Mouse (Mus musculus) lung, adult 18-20 months (tissue): ENCODE results near the gene Unc5cl.
"Not testable (repeated sequence)": the region's sequence is repeated elsewhere in the genome, so short reads cannot be mapped to it uniquely, and the experiment has no call there.

ENCODE experiments used
- DNase-seq, 2 experiments: peaks; one replicate each; pipeline ENCODE4 v3.0.0; 2022; ENCODE audit warnings: mixed read lengths in 2 of 2

Unc5cl gene

DNA sequence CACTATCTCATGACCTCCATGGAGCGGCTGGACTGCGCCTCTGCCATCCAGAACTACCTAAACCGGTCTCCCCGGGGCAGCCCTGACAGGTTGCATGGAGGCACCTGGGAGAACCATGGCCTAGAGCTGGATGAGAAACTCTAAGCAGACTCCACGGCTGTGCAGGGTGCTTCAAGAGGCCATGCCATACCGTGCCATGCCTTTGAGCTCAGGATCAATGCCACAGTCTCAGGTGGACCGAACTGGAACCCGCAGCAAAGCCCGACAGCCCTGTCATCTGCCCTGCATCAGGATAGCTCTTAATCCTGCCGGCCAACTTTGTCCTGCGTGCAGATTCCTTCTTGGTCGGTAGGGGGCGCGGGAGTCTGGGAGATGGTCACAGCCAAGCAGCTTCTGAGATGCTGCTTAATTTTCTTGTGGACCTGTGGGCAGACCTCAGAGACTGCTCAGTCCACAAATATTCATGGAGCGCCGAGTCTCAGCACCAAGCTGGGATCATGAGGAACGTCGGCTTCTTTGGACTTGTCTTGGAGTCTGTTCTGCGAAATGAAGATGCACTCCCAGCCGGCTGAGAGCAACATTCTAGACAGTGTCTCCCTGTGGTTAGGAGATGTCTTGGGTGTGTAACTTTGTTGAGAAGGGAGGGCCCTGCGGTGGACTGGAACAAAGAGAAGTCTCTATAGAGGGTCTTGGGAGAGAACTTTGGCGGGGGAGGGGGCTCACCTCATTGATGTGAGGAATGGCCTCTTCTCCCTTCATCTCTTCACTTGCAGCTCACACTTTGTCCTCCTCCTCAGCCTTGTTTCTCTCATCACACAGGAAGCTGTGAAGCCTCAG lies 12.9 kb downstream of the Unc5cl start:
- peak; percentile 60 to 78 for DNase-seq

DNA sequence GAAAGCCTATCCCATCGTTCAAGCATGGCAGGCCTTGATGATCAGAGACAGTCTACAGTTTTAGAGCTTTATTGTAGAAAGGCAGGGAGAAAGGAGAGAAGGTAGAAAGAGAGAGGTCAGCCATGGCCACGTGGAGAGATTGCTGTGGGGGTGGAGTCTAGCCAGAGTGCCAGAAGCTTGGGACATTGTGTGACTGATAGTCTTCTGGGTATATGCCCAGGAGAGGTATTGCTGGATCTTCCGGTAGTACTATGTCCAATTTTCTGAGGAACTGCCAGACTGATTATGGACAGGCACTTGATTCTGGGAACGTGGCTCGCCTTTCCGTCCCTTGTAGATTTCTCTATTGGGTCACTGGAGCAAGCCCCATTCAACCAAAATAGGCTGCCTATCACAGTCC lies 19.6 kb downstream of the Unc5cl start:
- DNase-seq: not testable (repeated sequence)

DNA sequence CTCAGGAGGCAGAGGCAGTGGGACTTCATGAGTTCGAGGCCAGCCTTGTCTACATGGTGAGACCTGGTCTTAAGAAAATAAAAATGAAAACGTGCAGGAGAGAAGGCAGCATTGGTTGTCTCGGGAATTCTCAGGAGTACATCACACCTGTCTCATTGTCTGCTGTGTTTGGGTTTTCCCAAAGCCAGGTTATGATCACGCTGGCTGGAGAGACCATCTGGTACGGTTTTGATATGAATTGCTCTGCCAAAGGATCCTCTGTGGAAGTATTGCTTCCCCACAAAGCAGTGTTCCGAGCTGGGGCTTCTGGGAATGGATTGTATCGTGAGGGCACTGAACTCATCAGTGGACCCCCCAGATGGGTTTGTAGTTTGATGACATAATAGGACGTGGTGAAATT lies 20.7 kb downstream of the Unc5cl start:
- DNase-seq: no peak

DNA sequence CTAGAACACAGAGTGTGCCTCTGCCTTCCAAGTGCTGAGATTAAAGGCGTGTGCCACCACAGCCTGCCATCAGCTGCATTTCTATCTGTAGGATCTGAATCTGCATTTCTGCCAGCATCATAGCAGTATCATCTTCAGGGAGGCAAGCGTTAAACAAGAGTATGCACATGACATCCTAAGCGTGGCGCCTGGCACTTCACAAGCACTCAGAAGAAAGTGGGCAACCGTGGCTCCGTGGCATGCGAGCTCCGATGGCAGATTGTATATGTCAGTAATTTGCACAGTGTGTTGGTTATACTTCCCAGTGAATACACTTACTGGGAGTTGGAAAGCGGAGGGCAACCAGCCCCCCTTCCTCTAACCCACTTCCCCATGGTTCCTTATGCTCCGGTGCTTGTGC lies 25.3 kb downstream of the Unc5cl start:
- DNase-seq: no peak

DNA sequence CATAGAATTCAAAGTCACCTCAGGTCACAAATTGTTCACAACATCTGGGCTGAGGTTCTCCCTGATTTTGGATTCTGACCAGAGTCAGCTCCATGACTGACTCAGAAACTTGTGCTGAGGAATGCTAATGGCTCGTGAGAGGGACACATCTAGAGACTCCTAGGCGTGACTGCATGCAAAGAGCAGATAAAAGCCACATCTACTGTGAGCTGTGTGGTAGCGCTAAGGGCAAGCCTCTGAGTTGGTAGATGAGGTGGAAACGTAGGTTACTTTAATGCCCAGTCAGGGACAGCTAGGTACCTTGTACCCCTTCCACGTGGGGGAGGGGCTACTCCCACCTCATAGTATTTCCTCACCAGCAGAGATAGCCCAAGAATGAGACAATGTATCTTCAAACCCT lies 29.1 kb downstream of the Unc5cl start:
- no peak for DNase-seq

DNA sequence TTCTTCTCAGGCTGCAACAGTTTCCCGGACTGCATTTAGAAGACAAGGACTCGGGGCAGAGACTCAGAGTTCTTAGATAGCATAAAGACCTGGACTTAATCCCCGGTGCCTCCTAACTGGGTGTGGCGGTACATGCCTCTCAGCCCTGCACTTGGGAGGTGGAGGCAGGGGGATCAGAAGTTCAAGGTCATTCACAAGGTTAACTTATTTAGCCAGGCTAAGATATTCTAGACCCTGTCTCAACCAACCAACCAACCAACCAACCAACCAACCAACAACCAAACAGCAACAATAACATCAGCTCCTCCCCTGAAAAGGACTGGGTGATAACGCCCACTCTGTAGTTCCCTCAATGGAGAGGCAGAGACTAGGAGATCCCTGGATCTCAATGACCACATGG lies 29.5 kb downstream of the Unc5cl start:
- DNase-seq: no peak

DNA sequence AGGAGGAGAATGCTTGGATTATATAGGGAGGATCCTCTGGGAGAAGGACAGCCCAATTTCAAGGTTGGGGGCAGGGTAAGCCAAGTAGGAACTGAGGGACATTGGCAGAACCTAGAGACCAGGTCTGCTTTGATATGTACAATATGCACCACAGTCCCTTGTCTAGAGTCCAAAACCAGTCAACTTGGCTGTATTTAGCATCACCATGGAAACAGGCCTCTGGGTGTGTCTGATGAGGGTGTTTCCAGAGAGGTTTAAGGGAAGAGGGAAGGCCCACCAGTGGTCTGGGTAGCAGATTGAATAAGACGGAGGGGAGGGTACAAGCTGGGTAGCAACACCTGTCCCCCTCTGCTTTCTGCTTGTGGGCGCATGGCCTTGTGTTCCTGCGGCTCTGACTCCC lies 34.8 kb downstream of the Unc5cl start:
- DNase-seq: no peak

DNA sequence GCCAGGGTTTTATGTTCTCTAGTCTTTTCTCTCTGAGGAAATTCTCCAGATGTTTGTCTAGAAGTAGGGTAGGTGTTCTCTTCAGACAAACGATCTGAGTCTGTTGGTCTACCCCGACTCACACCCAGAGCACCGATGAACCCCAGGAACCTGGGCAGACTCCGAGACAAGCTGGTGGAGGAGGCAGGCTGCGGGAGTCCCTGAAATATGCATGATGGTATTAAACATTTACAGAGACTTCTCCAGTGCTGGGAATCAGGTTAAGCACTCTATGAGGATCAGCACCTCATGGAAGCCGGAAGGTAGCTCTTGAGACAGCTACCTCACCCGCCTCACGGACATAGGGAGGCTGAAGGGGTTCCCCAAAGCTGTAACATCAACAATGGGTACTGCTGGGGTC lies 37.9 kb downstream of the Unc5cl start:
- DNase-seq: no peak

DNA sequence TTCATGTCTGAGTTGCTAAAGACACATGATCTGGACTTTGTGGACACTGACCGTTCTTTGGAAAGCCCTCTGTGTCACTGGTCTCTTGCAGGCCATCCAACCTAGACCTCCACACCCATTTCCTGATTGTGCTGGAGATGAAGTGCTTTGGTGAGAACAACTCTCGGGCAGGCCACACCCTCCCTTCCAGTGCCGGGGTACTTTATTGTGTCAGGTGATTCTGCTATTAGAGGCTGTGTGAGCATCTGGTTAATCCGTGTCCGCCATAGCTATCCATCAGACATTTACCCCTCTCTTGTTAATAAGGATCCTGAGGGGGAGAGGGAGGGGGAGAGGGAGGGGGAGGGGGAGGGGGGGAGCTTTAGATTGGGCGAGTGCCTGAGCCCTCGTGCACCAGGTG lies 38.9 kb downstream of the Unc5cl start:
- no peak for DNase-seq

DNA sequence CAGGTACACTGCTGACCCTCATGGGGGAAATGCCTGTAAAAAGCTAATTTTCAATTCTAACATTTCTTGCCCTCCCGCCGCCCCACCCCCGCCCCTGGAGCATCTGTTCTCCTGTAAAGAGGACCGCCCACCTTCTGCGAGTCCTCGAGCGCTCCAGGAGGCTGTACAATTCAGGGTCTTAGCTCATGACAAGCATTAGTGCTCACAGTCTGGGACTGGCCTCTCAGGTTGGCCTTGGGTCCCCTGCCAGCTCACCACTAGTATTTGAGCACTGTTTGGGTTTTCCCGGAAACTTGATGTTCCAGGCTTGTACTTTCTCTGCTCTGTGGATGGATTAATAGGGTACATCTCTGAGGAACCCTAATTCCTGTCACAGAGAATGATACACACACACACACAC lies 39.3 kb downstream of the Unc5cl start:
- no peak for DNase-seq

DNA sequence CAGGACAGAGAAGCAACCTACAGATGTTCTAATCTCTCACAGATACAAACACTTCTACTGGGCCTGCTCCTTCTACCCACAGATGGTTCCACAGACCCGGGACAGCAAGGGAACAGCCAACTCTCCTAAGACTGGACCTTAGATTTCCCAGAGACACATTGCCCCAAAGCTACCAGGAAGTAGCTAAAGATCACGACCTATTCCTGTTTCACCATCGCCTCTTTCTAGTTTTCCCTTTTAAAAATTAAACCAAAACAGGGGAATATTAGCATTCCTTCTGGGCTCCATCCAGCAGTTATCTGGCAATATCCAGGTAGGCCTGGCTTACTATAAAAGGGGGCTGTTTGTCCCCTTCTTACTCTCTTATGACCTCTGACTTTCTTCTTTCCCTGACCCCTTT lies 43.3 kb downstream of the Unc5cl start:
- no peak for DNase-seq

DNA sequence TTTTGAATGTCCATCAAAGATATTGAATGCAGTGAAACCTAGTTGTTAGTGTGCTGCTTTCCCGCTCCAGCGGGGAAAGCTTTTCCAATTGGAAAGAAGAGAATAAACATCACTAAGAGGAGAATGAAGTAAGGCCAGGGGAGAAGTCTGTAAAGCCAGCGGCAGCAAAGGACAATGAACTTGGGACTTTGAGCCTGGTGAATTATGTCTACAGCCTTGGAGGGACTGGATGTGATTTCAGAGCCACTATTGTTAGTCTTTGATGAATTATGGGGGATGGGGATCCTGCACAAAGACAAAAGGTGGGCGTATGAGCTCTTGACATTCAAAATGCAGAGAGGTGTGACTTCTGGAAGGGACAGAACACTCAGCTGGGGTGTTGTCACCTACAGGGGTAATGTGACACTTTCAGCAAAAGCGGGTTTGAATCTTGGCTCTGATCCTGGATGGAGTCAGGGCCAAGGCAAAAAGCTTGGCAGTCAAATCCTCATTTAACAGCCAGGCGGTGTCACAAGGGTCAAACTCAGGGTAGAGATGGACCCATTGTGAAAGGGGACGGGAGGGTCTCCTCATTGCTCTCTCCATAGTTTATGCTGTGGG lies 46.2 kb downstream of the Unc5cl start:
- peak in 1 of 2 experiments; percentile 6 for DNase-seq

DNA sequence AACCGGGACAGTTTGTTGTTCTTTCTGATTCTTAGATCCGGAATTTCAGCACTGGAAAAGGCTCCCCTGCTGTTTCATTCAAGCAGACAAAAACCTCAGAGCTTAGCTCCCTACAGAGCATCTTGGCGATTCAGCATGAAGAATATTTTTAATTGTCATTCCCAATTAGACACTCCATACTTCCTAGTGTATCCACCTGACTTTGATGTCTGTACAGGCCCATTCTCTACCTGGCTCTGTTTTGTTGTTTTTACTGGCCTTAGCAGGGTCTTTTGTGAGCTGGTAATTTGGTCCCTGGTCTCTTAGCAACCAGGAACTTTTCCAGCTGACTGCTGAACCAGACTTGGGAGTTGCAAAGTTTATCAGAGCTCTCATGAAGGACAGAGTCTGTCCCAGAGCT lies 50.3 kb downstream of the Unc5cl start:
- no peak for DNase-seq

DNA sequence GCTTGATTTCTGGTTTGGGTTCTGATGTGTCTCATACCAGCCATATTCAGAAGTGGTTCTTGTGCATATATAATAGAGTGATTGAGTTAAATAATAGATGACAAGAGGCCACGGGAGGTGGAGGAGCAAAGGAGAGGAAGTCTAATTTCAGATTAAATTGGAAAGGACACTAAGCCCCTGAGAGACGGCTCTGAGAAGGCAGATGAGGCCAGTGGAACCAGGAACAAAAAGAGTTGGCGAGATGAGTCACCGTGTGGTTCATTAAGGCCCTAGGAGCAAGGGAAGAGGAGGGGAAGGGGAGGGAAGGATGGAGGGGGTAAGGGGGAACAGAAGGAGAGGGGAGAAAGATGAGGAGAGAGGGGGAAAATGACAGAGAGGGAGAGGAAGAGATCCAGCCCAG lies 52.3 kb downstream of the Unc5cl start:
- no peak for DNase-seq

DNA sequence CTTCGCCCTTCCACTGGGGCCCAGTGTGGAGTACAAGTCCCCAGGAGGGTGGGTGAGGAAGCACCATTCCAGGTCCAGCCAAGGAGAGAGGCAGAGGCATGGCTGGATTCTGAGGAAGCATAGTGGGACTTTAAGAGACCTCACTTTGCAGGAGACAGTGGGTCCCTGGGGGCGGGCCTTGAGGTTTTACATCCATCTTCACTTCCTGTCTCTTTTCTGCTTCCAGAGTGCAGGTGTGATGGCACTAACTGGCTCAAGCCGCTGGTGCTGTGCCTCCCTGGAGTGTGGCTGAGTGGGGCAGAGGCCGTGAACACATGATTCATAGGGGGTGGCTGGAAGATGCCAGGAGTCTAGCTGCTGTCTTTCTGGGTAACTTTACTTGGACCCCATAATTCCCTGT lies 54.9 kb downstream of the Unc5cl start:
- no peak for DNase-seq

DNA sequence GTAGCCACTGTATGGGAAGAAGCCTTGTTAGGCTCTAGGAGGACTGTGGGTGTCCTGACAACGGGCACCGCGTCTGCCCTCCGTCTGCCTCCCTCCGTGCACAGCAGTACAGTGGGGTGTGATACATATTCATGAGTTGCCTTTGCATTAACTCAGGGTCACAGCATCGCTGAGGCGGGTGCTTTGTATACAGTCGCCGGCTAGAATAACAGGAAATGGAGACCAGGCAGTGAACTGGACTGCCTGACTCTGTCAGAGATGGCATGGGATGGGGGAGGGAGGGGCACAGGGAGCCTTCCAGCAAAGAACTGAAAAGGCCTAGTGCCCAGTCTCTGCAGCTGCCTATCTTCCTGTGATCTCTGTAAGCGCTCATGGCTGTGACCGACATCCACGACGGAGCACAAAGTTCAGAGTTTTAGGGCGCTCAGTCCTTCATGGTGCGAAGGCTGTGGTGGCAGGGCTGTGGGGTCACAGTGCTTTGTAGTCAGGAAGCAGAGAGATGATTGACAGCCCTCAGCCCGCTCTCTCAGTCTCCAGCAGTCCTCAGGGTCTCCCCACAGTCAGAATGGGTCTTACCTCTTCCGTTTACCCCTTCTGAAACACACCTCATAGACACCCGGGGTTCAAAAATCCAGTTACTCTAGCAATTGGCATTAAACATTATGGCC lies 58.0 kb downstream of the Unc5cl start:
- no peak for DNase-seq

DNA sequence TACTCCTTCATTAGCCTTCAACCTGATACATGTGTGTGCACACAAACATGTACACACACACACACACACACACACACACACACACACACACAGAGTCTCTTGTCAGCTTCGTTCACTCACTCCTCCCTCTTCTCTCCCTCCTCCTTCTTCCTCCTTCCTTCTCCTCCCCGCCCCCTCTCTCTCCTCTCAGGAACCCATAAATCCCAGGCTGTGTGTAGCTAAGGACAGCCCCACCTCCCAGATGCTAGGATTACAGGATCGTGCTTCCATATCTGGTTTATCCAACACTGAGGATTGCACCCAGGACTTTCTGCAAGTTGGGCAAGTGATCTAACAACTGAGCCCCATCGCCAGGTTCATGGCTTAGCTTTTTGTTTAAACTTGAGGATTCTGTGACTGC lies 59.9 kb downstream of the Unc5cl start:
- DNase-seq: no peak

DNA sequence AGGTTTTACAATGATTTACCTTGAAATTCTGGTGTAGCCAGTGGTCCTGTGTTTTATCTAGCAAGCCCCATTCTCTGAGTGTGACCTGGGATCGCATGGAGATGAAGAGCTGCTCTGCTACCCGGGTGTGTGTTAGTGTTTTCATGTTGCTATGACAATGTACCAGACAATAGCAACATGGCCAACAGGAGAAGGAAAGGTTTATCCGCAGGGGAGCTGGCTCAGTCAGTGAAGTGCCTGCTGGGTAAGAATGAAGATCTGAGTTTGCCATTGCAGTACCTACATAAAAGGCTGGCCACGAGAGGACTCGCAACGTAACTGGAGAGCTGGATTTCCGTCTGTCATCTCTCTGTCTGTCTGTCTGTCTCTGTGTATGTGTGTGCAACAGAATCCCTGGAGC lies 64.3 kb downstream of the Unc5cl start:
- DNase-seq: no peak

DNA sequence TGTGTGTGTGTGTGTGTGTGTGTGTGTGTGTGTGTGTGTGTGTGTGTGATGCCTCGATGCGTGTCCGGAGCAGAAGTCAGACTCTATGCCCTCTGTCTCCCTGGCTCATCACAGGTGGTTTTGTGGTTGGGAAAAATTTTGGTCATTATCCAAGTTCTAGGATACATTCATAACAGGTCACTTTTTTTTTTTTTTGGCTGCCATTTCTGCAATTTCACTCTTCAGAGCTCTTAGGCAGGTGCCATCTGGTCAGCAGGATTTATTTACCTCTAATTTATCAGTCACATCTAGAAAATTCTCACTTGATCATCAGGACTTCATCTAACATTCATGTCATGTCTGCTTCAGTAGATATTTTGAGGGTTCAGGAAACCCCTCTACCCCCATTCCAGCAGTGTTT lies 65.7 kb downstream of the Unc5cl start:
- no peak for DNase-seq

DNA sequence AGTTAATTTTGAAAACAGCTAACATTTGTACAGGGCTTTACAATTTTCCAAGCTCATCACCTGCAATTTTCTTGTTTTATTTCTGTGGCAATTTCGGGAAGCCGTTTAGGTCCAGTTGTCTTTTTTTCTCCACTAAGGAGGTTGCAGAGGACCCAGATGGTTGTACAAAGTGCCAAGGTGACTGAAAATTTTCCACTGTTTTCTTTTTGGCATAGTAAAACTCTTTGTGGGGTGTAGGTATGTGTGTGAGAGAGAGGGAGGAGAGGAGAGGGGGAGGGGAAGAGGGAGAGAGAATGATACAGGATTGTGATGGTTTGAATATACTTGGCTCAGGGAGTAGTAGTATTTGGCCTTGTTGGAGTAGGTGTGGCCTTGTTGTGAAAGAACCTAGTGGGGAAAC lies 68.4 kb downstream of the Unc5cl start:
- DNase-seq: no peak

DNA sequence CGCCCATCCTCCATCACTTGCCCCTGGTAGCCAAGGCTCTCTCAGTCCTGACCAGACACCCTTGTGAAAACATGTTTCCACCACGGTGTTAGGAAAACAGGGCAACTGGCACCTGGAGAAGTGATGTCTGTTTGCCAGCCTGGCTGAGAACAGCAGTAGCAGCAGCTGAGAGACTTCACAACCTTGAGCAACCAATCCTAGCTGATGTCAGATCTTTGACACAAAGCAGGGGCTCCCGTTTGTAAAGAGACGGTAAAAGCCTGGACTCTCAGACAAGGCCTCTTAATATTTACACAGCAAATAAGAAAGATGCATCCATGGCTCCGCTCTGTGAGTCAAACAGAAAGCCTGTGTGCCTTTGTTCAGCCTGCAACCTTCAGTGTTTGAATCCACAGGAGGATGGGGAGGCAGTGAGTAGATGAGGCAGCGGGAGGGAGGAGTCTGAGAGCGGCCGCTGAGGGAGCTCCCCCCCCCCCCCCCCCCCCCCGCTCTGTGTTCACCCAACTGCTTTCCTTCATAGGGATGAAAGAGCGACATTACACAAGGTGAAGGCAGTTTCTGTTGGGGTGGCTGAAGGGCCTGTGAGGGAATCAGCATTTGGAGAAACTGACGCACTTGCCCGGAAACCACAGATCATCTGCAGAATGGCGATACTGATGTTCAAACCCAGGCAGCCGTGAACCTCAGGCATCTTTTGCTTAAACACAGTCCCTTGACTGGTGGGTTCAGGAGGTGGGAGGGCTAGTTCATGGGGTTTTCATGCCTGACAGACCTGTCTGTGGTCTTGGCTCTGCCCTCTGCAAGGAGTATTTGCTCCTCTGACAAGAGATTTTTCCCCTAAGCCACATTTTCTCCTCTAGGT lies 79.4 kb downstream of the Unc5cl start:
- no peak for DNase-seq

DNA sequence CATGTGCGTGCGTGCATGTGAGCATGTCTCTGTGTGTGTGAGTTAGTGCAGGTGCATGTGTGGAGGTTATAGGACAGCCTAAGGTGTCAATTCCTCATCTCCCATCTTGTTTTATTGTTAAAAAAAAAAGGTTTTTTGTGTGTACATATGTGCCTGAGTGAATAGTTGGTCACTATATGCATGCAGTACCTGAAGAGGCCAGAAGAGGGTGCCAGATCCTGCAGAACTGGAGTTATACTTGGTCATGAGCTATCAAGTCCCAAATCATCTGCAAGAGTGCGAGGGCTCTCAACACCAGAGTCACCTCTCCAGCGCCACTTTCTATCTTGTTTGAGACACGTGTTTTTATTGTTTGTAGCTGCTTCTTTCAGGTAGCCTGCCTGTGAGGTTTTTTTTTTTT lies 83.6 kb downstream of the Unc5cl start:
- no peak for DNase-seq

DNA sequence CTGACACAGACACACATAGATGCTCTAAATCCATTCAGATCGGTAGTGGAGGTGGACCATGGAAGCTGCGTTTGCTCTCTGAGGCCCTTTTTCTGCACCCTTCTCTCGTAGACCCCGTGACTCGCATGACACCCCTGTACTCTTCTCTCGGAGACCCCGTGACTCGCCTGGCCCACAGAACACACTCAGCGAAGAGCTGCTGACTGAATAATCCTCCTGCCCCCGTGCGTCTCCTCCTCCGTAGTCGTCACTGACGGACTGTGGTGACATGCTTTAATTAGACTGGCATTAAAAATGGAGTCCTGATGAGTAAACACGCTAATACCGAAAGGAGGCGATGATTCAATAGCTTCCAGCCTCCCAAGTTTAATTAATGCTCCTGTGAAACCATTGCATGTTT lies 84.6 kb downstream of the Unc5cl start:
- no peak for DNase-seq
